Mouse (Mus musculus) 3T3-L1 (cell line): ENCODE measurements at regions not wholly inside any gene's neighbourhood (a gene's known extent, or its start where the extent isn't known, plus 50 kb on each side); places are given as distances from the start of the nearest gene placed in this dataset.

Experiments used
- DNase-seq: peaks from one replicate; pipeline ENCODE4 v3.0.0-alpha.2; 2015; ENCODE audit warnings: low read depth, low spot score

- no peak for DNase-seq
These were observed 53.2 kb upstream of the Rpl36-ps4 start for GRCm38 (mm10) chr17:87867611-87868010.

- no peak for DNase-seq
These were observed 54.0 kb upstream of the Rpl36-ps4 start for GRCm38 (mm10) chr17:87866719-87867318.

GRCm38 (mm10) chr17:87866165-87866564 is 54.6 kb upstream of the Rpl36-ps4 start:
- no peak for DNase-seq

- no peak for DNase-seq
These were observed 55.3 kb upstream of the Rpl36-ps4 start for GRCm38 (mm10) chr17:87865439-87865838.

GRCm38 (mm10) chr17:87864842-87865241 is 55.9 kb upstream of the Rpl36-ps4 start:
- DNase-seq: no peak

- DNase-seq: peak; percentile 19
These were observed 59.2 kb upstream of the Rpl36-ps4 start for GRCm38 (mm10) chr17:87861587-87861986.

GRCm38 (mm10) chr17:87851456-87851855 is 53.7 kb upstream of the Kcnk12 start:
- DNase-seq: peak; percentile 93

- peak; percentile 95 for DNase-seq
These were observed 52.1 kb upstream of the Kcnk12 start for GRCm38 (mm10) chr17:87849897-87850296.

- DNase-seq: peak; percentile 68
These were observed 51.6 kb upstream of the Kcnk12 start for GRCm38 (mm10) chr17:87849421-87849820.

GRCm38 (mm10) chr17:87848964-87849363 is 51.2 kb upstream of the Kcnk12 start:
- DNase-seq: peak; percentile 91
